Mouse (Mus musculus) CH12.LX (cell line): Measurements from ENCODE around the gene Mink1.

Source experiments
- EP300 ChIP-seq: IDR thresholded peaks from 2 replicates; pipeline ENCODE4 v1.6.1; 2011; ENCODE audit warnings: low read length, improper control_type of control experiment
- MXI1 ChIP-seq: IDR thresholded peaks from 2 replicates; pipeline ENCODE4 v1.6.1; 2011; ENCODE audit warnings: mild to moderate bottlenecking, low read depth, low read length, improper control_type of control experiment
- NRF1 ChIP-seq: IDR thresholded peaks from 2 replicates; pipeline ENCODE4 v1.6.1; 2014; ENCODE audit warnings: low read depth, mild to moderate bottlenecking, inconsistent platforms, low read length, improper control_type of control experiment, moderate library complexity
- POLR2AphosphoS2 ChIP-seq: IDR thresholded peaks from 2 replicates; pipeline ENCODE4 v1.6.1; 2011; ENCODE audit warnings: low read depth, low read length, improper control_type of control experiment

GRCm38 (mm10) chr11:70626877-70627276 is 64.2 kb downstream of the Mink1 start:
- no peak for TF ChIP-seq MXI1
- no peak for TF ChIP-seq EP300
- no peak for TF ChIP-seq POLR2AphosphoS2
- TF ChIP-seq NRF1 = no peak
